ENCODE assay signal across 16 mouse cellular contexts in the genomic region with DNA sequence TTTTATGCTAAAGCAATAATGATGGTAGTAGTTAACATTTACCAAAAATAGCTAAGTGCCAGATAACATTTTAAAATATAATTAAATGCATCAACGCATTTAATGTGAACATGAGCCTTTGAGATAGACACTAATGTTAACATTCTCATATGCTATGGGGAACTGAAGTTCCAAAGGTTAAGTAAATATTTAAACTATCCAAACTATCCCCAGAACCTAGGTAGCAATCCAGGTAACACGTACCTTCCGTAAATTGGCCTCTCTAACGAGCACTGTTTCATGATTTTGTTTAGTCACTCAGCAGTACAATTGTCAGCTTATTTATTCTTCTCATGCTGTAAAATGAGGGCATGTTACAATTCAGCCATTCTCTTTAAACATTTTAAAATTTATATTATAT.
"Had no signal": no experiment of that assay in that cellular context is flagged by ENCODE, and none has a peak within 500 bp of the region (broad histone marks: within the 10 kb centered on the region; RNA-seq: fewer than 3 reads in every experiment).

No protein-coding gene starts in this region.

- ATAC-seq: lung, postnatal 0 days; midbrain, embryonic 13.5 days; midbrain, embryonic 15.5 days had no signal

- H3K27me3 ChIP-seq: lung, embryonic 15.5 days; megakaryocyte, embryonic 14.5 days; midbrain, embryonic 13.5 days; midbrain, embryonic 15.5 days; neural tube, embryonic 12.5 days; stomach, embryonic 15.5 days had no signal

- H3K9ac ChIP-seq: lung, embryonic 15.5 days; midbrain, embryonic 13.5 days; midbrain, embryonic 15.5 days; neural tube, embryonic 12.5 days; stomach, embryonic 15.5 days had no signal

- H3K4me2 ChIP-seq: lung, embryonic 15.5 days; midbrain, embryonic 11.5 days; midbrain, embryonic 13.5 days; midbrain, embryonic 15.5 days; neural tube, embryonic 12.5 days; stomach, embryonic 15.5 days had no signal

- H3K27ac ChIP-seq: lung, embryonic 15.5 days; midbrain, embryonic 13.5 days; midbrain, embryonic 15.5 days; neural tube, embryonic 12.5 days; stomach, embryonic 15.5 days; stomach, postnatal 0 days had no signal

- DNase-seq: lung, adult 2 months; lung, postnatal 14 days; lung, postnatal 36 days; right cerebral cortex, postnatal 14 days; thymus, adult 2 months; thymus, postnatal 25 days; thymus, postnatal 4 days had no signal

- H3K4me1 ChIP-seq: lung, embryonic 15.5 days; midbrain, embryonic 13.5 days; midbrain, embryonic 15.5 days; neural tube, embryonic 12.5 days; stomach, embryonic 15.5 days had no signal

- H3K9me3 ChIP-seq: lung, embryonic 15.5 days; megakaryocyte, embryonic 14.5 days; midbrain, embryonic 13.5 days; midbrain, embryonic 15.5 days; neural tube, embryonic 12.5 days; stomach, embryonic 15.5 days had no signal

- H3K4me3 ChIP-seq: lung, embryonic 15.5 days; midbrain, embryonic 13.5 days; midbrain, embryonic 15.5 days; neural tube, embryonic 12.5 days; stomach, embryonic 15.5 days had no signal

- H3K36me3 ChIP-seq: lung, embryonic 15.5 days; midbrain, embryonic 13.5 days; midbrain, embryonic 15.5 days; neural tube, embryonic 12.5 days; stomach, embryonic 15.5 days had no signal
